Mouse (Mus musculus): ENCODE measurements at regions not wholly inside any gene's neighbourhood (a gene's known extent, or its start where the extent isn't known, plus 50 kb on each side); places are given as distances from the start of the nearest gene placed in this dataset.

GRCm38 (mm10) chr7:82921722-82922121 lies 54.6 kb downstream of the Mex3b start:
- no peak for DNase-seq

DNA sequence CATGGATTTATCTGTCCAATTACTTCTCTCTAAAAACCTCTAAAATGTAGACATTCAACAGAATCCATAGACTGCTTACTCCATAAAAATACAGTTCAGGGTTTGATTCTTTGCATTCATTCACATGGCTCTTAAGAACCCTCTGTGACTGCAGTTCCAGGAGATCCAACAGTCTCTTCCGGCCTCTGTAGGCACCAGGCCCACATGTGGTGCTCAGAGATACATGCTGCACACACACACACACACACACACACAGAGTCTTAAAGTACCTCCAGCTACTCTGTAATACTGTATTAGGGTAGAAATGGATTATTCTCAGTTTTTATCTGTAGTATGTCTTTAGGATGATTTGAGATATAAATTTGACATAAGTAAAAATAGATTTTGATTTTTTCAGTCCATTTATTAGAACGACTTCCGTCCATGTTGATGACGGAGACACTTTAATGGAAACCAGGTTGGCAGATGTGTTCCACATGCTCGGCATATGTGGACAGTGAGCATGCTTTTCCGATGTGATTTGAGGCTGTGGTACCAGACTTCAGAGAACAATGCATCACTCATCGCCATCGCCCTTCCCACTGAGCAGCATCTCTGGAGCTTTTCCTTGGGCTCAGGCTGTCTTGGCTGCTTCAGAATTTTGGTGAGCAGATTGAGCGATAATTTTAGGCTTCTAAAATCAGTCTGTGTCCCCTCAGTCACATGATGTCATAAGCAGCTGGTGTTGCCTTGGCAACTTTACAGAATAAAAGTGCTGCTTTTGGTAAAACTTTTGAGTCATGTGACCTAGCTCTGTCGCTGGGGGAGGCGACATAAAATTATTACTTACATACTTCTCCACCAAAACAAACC lies 56.3 kb downstream of the Mex3b start:
- DNase-seq, result no peak

GRCm38 (mm10) chr7:82924092-82924491 lies 57.0 kb downstream of the Mex3b start:
- no peak for DNase-seq

DNA sequence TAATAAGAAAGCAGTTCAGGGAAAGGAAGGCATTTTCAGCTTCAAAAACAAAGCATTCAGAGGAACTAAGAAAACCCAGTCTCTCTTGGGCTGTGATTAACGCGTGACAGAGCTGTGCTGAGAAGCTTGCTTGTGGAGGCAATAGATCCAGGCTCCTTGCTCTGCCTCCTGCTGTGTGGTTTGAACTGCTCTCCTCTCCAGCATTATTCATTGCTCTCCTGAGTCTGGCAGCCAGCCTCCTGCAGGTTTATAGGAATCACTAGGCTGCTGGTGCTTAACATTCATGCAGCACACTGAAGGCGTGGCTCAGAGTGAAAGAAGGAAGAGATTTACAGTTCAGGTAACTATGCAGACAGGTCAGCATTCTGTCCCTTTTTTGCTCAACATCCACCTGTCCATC lies 71.2 kb downstream of the Mex3b start:
- no peak for DNase-seq

- no peak for DNase-seq
Observed at GRCm38 (mm10) chr7:82939536-82939935, 72.4 kb downstream of the Mex3b start.

GRCm38 (mm10) chr7:82943376-82943775 lies 76.2 kb downstream of the Mex3b start:
- DNase-seq, result no peak

DNA sequence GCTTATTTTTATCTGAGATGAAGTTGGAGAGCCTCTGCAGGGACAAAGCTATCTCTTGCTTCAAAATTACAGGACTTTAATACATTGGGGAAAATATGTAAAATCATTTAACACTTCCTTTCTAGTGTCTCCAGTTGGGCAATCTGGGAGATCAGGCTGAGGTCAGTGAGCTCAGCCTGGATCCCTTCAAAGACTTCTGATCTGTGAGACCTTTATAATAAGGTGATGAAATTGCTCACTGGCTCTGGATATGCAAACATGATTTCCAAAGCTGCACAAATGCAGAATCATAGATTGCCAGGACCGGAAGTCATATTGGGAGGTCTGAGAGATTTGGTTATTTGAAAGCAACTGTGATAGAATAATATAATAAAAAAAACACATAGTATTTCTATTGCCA lies 76.7 kb downstream of the Mex3b start:
- DNase-seq, result no peak

- DNase-seq, result no peak
Observed at GRCm38 (mm10) chr7:82949372-82949771, 82.2 kb downstream of the Mex3b start.

DNA sequence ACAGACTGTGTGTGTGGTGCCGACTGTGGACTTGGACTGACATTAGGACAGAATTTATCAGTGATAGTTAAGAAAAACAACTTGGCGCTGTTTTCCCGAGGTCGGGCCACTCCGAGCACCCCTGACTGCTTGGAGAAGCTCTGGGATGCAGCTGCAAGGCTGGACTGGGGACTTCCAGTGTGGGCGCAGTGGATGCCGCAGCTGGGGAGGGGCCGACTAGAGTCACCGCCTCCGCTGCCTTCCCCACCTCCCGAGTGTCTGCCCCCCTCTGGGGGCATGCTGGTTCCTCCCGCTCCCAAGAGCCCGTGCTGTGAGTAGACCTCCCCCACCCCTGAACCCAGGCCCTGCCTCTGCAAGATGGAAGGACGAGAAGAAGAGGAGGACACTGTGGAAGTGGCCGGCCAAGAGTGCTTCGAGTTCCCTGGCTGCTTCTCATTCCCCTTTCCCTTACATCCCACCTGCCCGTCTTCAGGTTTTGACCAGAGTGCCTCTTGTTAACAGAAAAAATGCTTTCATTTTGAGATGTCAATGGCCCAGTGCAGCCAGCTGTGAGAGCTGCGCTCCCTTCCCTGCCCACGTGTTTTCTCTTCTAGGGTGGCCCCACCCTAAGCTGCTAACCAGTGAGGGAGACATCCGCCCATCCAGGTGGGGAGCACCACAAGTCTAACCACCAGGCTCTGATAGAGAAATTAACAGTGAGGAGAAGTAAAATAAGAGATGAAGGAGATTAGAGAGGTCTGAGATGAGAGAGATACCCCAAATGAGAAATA lies 90.3 kb downstream of the Mex3b start:
- no peak for DNase-seq

- no peak for DNase-seq
Observed at GRCm38 (mm10) chr7:82970599-82970998, 103.5 kb downstream of the Mex3b start.

GRCm38 (mm10) chr7:82971244-82971643 lies 104.1 kb downstream of the Mex3b start:
- no peak for DNase-seq

- no peak for DNase-seq
Observed at GRCm38 (mm10) chr7:82972214-82973006, 105.3 kb downstream of the Mex3b start.

DNA sequence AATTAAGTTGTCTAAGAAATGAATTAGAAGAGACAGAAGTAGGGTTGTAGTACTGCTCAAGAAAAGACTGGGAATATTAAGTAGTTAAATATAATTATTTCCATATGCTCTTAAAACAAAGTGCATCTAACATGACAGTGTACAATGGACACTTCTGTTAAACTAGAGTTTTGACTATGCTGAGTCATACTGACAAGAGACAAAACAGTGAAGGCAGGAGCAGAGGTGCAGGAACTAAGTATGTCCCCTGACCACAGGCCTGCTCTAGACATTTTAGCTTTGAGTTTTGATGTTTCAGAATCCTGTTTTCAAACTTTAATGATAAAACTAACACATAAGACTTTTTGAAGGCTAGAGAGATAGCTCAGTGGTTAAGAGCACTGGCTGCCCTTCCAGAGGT lies 123.6 kb downstream of the Mex3b start:
- no peak for DNase-seq

DNA sequence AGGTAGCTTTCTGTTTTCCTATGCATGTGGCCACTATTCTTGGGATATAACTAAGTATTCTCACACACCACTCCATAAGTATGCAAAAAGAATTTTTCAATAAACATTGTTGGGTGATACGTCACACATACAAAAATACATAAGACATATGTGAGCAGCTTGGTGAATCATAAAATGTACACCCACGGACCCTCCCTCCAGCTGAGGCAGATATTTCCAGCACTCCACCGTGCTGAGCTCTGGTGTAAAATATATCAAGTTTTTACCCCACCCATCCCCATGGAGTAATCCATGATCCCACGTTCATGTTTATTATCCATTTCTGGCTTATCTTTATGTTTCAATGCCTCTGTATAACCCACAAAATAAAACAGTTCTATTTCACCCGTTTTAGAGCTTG lies 126.0 kb downstream of the Mex3b start:
- no peak for DNase-seq

GRCm38 (mm10) chr7:82998848-82999247 lies 131.7 kb downstream of the Mex3b start:
- DNase-seq, result no peak

- DNase-seq, result no peak
Observed at GRCm38 (mm10) chr7:83007540-83007939, 140.4 kb downstream of the Mex3b start.

- DNase-seq, result no peak
Observed at GRCm38 (mm10) chr7:83012145-83012544, 145.0 kb downstream of the Mex3b start.

DNA sequence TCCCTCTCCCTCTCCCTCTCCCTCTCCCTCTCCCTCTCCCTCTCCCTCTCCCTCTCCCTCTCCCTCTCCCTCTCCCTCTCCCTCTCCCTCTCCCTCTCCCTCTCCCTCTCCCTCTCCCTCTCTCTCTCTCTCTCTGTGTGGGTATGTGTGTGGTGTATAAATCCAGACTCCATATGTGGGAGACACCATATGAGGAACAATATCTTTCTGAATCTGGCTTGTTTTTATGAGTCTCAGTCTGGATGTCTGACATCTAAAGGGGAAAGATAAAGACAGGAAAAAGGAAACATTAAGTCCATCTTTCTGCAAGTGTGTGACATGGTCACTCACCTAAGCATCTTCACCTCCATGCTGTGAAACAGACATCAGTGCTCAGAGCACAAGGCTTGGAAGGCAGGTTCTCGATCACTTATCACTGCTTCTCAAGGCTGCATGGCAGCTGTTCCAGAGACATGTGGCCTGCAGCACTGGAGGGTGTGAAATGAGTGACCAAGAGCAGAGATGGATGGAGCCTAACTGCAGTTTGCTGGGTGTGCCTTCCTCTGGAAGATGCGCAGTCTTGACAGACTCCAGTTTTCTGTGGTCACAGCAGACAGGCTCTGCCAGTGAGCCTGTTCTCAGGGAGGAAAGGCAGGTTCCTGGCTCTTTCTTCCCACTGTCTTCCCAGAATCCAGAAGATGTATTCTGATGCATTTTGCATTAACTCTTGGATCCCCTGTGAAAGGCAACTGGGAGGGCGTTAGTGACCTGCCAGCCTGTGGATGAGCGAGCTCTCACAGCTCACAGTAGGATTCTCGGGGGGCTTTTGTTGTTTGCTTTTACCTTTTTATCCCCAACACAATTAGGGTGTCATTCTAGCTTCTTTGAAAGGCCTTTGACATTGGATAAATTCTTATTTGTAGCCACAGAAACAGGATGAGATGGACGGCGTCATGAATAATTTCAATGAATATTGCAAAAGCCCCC lies 147.9 kb downstream of the Mex3b start:
- no peak for DNase-seq

- DNase-seq, result no peak
Observed at GRCm38 (mm10) chr7:83015756-83016155, 148.6 kb downstream of the Mex3b start.

DNA sequence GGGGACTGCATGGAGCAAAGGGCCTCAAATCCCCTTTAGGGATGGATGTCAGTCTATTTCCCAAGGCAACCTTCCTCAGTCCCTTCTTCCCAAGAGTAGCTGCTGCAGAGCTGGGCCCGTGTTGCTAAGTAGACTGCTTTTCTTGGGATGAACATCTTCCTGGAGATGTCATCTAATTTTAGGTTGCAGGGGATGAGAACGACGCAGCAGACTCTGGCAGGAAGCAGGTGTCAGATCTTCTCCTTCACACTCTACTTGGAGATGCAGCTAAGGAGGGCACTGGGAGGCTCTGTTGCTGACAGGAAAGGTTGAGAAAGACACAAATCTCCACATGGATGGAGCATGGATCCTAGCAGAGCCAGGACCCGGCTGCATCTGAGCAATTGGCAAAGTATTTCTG lies 149.4 kb downstream of the Mex3b start:
- no peak for DNase-seq

DNA sequence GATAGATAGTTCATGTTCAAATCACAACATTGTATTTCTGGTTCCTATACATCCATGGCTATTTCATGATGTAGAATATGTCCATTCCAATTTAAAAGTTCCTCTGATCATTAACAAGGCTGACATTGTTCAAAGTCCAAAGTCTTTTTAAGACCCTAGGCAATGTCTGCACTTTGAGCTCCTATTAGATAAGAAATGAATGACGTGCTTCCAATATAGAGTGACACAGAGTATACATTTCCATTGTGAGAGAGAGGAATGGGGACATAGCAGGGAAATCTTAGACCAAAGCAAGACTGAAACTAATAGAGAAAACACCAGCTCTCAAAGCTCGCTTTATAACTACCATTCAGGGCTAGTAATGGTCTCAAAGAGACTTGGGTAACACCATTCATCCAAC lies 153.5 kb downstream of the Mex3b start:
- no peak for DNase-seq

DNA sequence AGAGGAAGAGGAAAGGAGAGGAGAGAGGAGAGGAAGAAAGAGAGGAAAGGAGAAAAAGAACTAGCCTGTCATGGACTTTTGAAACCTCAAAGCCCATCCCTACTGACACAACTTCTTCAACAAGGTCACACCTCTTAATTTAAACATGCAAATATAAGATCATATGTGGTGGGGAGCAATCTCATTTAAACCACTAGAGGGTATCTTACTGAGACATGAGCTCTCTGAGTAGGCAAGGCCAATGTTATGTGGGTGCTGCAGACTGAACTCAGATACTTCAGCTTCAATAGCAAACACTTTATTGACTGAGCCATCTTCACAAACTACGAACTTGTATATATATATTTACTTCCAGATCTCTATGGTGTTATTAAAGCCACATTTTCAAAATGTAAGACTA lies 156.9 kb downstream of the Mex3b start:
- no peak for DNase-seq
